Mouse (Mus musculus): ENCODE data around the gene Vmn1r19. TPM values are rescaled to one million over a fixed set of nuclear protein-coding genes. Genes with fewer than 3 reads are reported as not detected.
"Not testable (repeated sequence)": the region's sequence is repeated elsewhere in the genome, so short reads cannot be mapped to it uniquely, and the experiment has no call there.

The Vmn1r19 gene
- polyA plus RNA-seq (2015; fragmentation: Nextera tagmentation; extraction: Ambion mirVana) = not detected in 2 replicates

DNA sequence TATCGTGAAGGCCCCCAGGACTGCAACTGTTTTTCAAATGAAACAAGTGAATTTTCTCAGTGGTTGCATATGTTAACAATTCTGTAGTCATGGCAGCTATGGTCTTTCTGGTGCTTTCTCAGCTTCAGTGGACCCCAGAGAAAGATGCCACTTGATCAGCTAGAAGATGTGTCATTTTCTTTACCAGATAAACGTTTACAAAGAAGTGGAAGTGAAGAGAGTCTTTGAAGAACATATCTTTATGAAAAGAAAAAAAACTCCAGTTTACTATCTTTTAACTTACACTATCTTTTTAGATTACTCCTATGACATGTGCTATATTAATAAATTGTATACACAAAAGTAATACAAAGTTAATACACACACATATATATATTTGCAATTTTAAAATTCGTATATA is at the start of gene Vmn1r19:
Gene Vmn1r19, plus strand, starts transcription at position 301 of the 400 bp plus-strand sequence.
- not testable (repeated sequence) for H3K9me3 ChIP-seq; H3K4me3 ChIP-seq; H3K36me3 ChIP-seq; ATAC-seq (ENCODE audit: low FRiP score, low read depth); H3K4me2 ChIP-seq; H3K27ac ChIP-seq (replicated peaks); H3K4me1 ChIP-seq (replicated peaks); H3K27me3 ChIP-seq; H3K9ac ChIP-seq
- 77% methylated on average over 3 of the region's 3 CpGs for WGBS

DNA sequence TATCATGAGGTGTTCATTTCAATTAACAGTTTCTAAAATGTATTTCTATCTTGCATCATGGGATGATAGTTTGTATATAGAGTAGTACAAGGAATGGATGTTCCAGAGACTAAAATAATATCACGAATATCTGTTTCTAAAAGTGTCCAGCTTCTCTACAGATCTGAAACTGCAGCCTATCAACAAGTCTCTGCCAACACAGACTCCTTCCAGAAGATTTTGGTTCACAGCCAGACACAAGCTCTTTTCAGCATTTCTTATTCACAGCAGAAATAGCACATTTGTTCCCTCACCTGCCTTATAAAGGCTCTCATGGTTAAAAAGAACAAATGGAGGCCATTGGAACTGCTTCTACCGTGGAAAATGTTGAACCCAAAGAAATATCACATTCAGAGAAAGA is 46.7 kb upstream of the Vmn1r19 start:
- no peak for ATAC-seq (ENCODE audit: low FRiP score, low read depth)
- Histone ChIP-seq H3K9me3 (no peaks in the 10 kb centered on the region), H3K9ac (no peak overlapping the region), H3K27me3 (no peaks in the 10 kb centered on the region), H3K4me1 (replicated peaks) (no peaks in the 10 kb centered on the region), H3K36me3 (no peaks in the 10 kb centered on the region), H3K4me2 (no peak overlapping the region), H3K27ac (replicated peaks) (no peak overlapping the region), H3K4me3 (no peak overlapping the region)
- 79% methylated on average over 2 of the region's 2 CpGs for whole genome bisulfite sequencing

DNA sequence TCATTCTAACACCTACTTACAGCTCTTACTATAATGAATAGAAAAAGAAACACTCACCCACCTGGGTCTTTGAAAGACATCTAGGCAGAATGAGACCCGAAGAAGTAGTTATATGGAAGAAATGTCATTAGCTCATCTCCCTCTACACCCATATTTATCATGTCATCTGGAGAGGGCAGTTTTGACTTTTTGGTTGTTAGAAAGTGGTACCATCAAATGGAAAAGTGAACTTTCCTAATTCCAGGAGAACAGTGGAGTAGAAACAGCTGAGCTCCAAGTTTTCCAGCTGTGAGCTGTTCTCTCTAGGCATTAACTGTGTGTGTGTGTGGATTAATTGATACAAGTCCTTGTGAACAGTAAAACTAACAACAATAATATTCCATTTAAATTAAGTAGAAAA is 40.0 kb upstream of the Vmn1r19 start, which contains the start of gene Vmn1r17:
Gene Vmn1r17, minus strand, starts transcription at position 101 of the 400 bp plus-strand sequence.
- no peak for ATAC-seq (ENCODE audit: low FRiP score, low read depth)
- H3K9ac ChIP-seq = no peak within 1 kb of the TSS
- H3K4me1 ChIP-seq (replicated peaks) = no peaks in the 10 kb centered on the region
- H3K4me2 ChIP-seq = no peak within 1 kb of the TSS
- H3K27me3 ChIP-seq = no peaks in the 10 kb centered on the region
- no peaks in the 10 kb centered on the region for H3K9me3 ChIP-seq
- no peak within 1 kb of the TSS for H3K4me3 ChIP-seq
- 89% methylated on average over 1 of the region's 1 CpGs for WGBS
- no peak within 1 kb of the TSS for H3K27ac ChIP-seq (replicated peaks)
- H3K36me3 ChIP-seq = no peaks in the 10 kb centered on the region

GRCm38 (mm10) chr6:57365866-57366265 is 37.7 kb upstream of the Vmn1r19 start:
- ATAC-seq (ENCODE audit: low FRiP score, low read depth); H3K4me3 ChIP-seq; H3K36me3 ChIP-seq; H3K9me3 ChIP-seq; H3K27me3 ChIP-seq; H3K27ac ChIP-seq (replicated peaks); H3K4me1 ChIP-seq (replicated peaks); H3K4me2 ChIP-seq; H3K9ac ChIP-seq: not testable (repeated sequence)
- 88% methylated on average over 1 of the region's 1 CpGs for whole genome bisulfite sequencing

- Histone ChIP-seq H3K4me1 (replicated peaks) (no peaks in the 10 kb centered on the region), H3K27ac (replicated peaks) (no peak overlapping the region), H3K9me3 (no peaks in the 10 kb centered on the region), H3K36me3 (no peaks in the 10 kb centered on the region), H3K4me2 (no peak overlapping the region), H3K9ac (no peak overlapping the region), H3K27me3 (no peaks in the 10 kb centered on the region), H3K4me3 (no peak overlapping the region)
- 83% methylated on average over 1 of the region's 1 CpGs for WGBS
- ATAC-seq (ENCODE audit: low FRiP score, low read depth) = no peak
These were observed 36.1 kb upstream of the Vmn1r19 start for GRCm38 (mm10) chr6:57367496-57367895.

- no peak within 1 kb of the TSS for H3K9ac ChIP-seq
- no peaks in the 10 kb centered on the region for H3K27me3 ChIP-seq
- no peak for ATAC-seq (ENCODE audit: low FRiP score, low read depth)
- no peak within 1 kb of the TSS for H3K4me2 ChIP-seq
- H3K27ac ChIP-seq (replicated peaks) = no peak within 1 kb of the TSS
- no peaks in the 10 kb centered on the region for H3K9me3 ChIP-seq
- H3K36me3 ChIP-seq = no peaks in the 10 kb centered on the region
- no peaks in the 10 kb centered on the region for H3K4me1 ChIP-seq (replicated peaks)
- no peak within 1 kb of the TSS for H3K4me3 ChIP-seq
These were observed 7.9 kb upstream of the Vmn1r19 start, which contains the start of gene Vmn1r18 for GRCm38 (mm10) chr6:57395683-57396082. Gene Vmn1r18 (minus strand): TSS chr6:57395783.

GRCm38 (mm10) chr6:57428630-57429029 is 25.1 kb downstream of the Vmn1r19 start, which contains the start of gene Vmn1r20:
Gene Vmn1r20 (plus strand): TSS chr6:57428930.
- Histone ChIP-seq H3K4me3 (no peak within 1 kb of the TSS), H3K36me3 (no peaks in the 10 kb centered on the region), H3K9ac (no peak within 1 kb of the TSS), H3K27ac (replicated peaks) (no peak within 1 kb of the TSS), H3K4me1 (replicated peaks) (no peaks in the 10 kb centered on the region), H3K9me3 (no peaks in the 10 kb centered on the region), H3K4me2 (no peak within 1 kb of the TSS), H3K27me3 (no peaks in the 10 kb centered on the region)
- ATAC-seq (ENCODE audit: low FRiP score, low read depth) = no peak
- 74% methylated on average over 1 of the region's 1 CpGs for WGBS

DNA sequence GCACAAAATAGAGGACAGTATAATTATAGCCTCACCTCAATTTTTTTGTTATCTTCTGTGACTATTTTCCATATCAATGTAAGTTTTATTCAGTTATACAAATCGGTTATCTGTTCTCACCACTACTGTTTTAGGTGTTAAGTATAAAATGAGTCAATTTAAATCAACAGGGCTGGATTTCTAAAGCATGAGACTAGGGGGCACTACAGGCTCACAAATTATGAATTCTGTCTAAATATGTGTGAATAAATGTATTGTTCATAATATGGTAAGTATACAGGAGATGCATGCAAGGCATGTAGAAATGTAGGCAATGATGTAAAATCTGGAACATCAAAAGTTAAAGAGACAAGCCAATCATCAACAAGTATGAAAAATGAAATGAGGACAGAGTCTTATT is 27.6 kb downstream of the Vmn1r19 start:
- no peak overlapping the region for H3K4me3 ChIP-seq
- H3K4me2 ChIP-seq = no peak overlapping the region
- no peaks in the 10 kb centered on the region for H3K27me3 ChIP-seq
- ATAC-seq (ENCODE audit: low FRiP score, low read depth) = no peak
- no peaks in the 10 kb centered on the region for H3K9me3 ChIP-seq
- H3K9ac ChIP-seq = no peak overlapping the region
- no peaks in the 10 kb centered on the region for H3K36me3 ChIP-seq
- no peaks in the 10 kb centered on the region for H3K4me1 ChIP-seq (replicated peaks)
- no peak overlapping the region for H3K27ac ChIP-seq (replicated peaks)
- 86% methylated on average over 1 of the region's 1 CpGs for WGBS

Other genes starting within 250 kb of the Vmn1r19 start
- not detected in 2 replicates for gene Vmn1r12, start 246.9 kb upstream of the Vmn1r19 start, polyA plus RNA-seq (2015; fragmentation: Nextera tagmentation; extraction: Ambion mirVana)
- not detected in 2 replicates for gene Vmn1r13, start 200.5 kb upstream of the Vmn1r19 start, polyA plus RNA-seq (2015; fragmentation: Nextera tagmentation; extraction: Ambion mirVana)
- gene Vmn1r14, start 172.1 kb upstream of the Vmn1r19 start, polyA plus RNA-seq (2015; fragmentation: Nextera tagmentation; extraction: Ambion mirVana) = not detected in 2 replicates
- gene Vmn1r15, start 145.8 kb upstream of the Vmn1r19 start, polyA plus RNA-seq (2015; fragmentation: Nextera tagmentation; extraction: Ambion mirVana) = not detected in 2 replicates
- gene Vmn1r16, start 74.3 kb upstream of the Vmn1r19 start, polyA plus RNA-seq (2015; fragmentation: Nextera tagmentation; extraction: Ambion mirVana) = not detected in 2 replicates
- not detected in 2 replicates for gene Vmn1r17, start 40.1 kb upstream of the Vmn1r19 start, polyA plus RNA-seq (2015; fragmentation: Nextera tagmentation; extraction: Ambion mirVana)
- not detected in 2 replicates for gene Vmn1r18, start 8.0 kb upstream of the Vmn1r19 start, polyA plus RNA-seq (2015; fragmentation: Nextera tagmentation; extraction: Ambion mirVana)
- gene Vmn1r20, start 25.1 kb downstream of the Vmn1r19 start, polyA plus RNA-seq (2015; fragmentation: Nextera tagmentation; extraction: Ambion mirVana) = not detected in 2 replicates
- 5.3 and 6.0 TPM in 2 replicates for gene Ppm1k, start 131.7 kb downstream of the Vmn1r19 start, polyA plus RNA-seq (2015; fragmentation: Nextera tagmentation; extraction: Ambion mirVana)
- gene Herc6, start 177.2 kb downstream of the Vmn1r19 start, polyA plus RNA-seq (2015; fragmentation: Nextera tagmentation; extraction: Ambion mirVana) = 1.1 and 1.3 TPM in 2 replicates

Data from hindbrain, embryonic 15.5 days (tissue).